Mouse (Mus musculus) CH12.LX (cell line): ENCODE data around the gene Stk31.

Source experiments
- BHLHE40 ChIP-seq: IDR thresholded peaks from 2 replicates; pipeline ENCODE4 v1.6.1; 2011; ENCODE audit warnings: mild to moderate bottlenecking, low read depth, low read length, improper control_type of control experiment
- CHD1 ChIP-seq: IDR thresholded peaks from 2 replicates; pipeline ENCODE4 v1.6.1; 2012; ENCODE audit warnings: low read depth, low read length, improper control_type of control experiment, inconsistent platforms
- CTCF ChIP-seq, 2 experiments: IDR thresholded peaks in 1 of 2; conservative IDR thresholded peaks in 1 of 2; 2 replicates each; pipeline ENCODE4 v1.5.1; 2011 to 2012; ENCODE audit warnings: low read depth in 2 of 2, low read length in 2 of 2, improper control_type of control experiment in 1 of 2, inconsistent platforms in 1 of 2, mild to moderate bottlenecking in 1 of 2, moderate library complexity in 1 of 2
- E2F4 ChIP-seq: IDR thresholded peaks from 2 replicates; pipeline ENCODE4 v1.6.1; 2011; ENCODE audit warnings: low read depth, low read length, improper control_type of control experiment; ENCODE audit not compliant: insufficient replicate concordance
- ELF1 ChIP-seq: IDR thresholded peaks from 2 replicates; pipeline ENCODE4 v1.6.1; 2014; ENCODE audit warnings: low read depth, mild to moderate bottlenecking, inconsistent platforms, low read length, improper control_type of control experiment
- HCFC1 ChIP-seq: IDR thresholded peaks from 2 replicates; pipeline ENCODE4 v1.6.1; 2012; ENCODE audit warnings: low read depth, mild to moderate bottlenecking, inconsistent platforms, low read length, improper control_type of control experiment
- MAFK ChIP-seq: IDR thresholded peaks from 2 replicates; pipeline ENCODE4 v1.6.1; 2011; ENCODE audit warnings: low read length, improper control_type of control experiment; ENCODE audit not compliant: insufficient replicate concordance
- NELFE ChIP-seq: IDR thresholded peaks from 2 replicates; pipeline ENCODE4 v1.6.1; 2011; ENCODE audit warnings: low read depth, low read length, improper control_type of control experiment
- POLR2A ChIP-seq: IDR thresholded peaks from 2 replicates; pipeline ENCODE4 v1.6.1; 2011; ENCODE audit warnings: low read depth, mild to moderate bottlenecking, improper control_type of control experiment, low read length
- SMC3 ChIP-seq: IDR thresholded peaks from 2 replicates; pipeline ENCODE4 v1.6.1; 2011; ENCODE audit warnings: low read depth, low read length, improper control_type of control experiment
- TBP ChIP-seq: conservative IDR thresholded peaks from 2 replicates; pipeline ENCODE4 v1.6.1; 2011; ENCODE audit warnings: low read depth, low read length, improper control_type of control experiment
- USF2 ChIP-seq: conservative IDR thresholded peaks from 2 replicates; pipeline ENCODE4 v1.6.1; 2011; ENCODE audit warnings: low read depth, low read length, improper control_type of control experiment

DNA sequence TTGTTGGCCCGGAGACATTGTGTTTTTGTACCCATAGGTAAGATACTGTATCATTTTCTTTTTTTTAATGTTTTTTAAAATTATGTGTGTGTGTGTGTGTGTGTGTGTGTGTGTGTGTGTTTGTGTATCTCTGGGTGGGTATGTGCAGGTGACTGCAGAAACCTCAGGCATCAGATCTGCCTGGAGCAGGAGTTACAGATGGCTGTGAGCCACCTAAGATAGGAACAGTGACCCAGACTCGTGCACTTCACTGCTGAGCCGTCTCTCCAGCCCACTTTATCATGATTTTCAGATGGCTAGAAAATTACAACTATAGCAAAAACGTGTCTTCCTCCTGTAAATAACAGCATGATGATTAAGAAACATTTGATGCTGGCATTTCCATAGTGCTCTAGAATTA is 22.7 kb upstream of the Stk31 start:
- TF ChIP-seq POLR2A (no peak), CHD1 (no peak), TBP (no peak), MAFK (no peak), USF2 (no peak), BHLHE40 (no peak), SMC3 (no peak), NELFE (no peak), HCFC1 (no peak), CTCF (conservative IDR thresholded peaks at IDR 0.05 in 1 of 2, IDR thresholded peaks at IDR 0.05 in 1 of 2; ENCODE audit: low read depth in 2 of 2, low read length in 2 of 2) (no peak), ELF1 (no peak), E2F4 (no peak)
